Mouse (Mus musculus): ENCODE data around the gene Myo3b. TPM values are rescaled to one million over a fixed set of nuclear protein-coding genes. Genes with fewer than 3 reads are reported as not detected.
A peak's percentile ranks its signal among the peaks of the same experiment; 100 is the strongest.

The Myo3b gene
- polyA plus RNA-seq, 1 experiment from 2014 or later = 0.39 TPM

- Histone ChIP-seq H3K4me3 (ENCODE audit: low read length) (no peak overlapping the region), H3K36me3 (ENCODE audit: control insufficient read depth, insufficient read depth, low read length) (no peaks in the 10 kb centered on the region), H3K4me1 (ENCODE audit: control insufficient read depth, insufficient read depth, low read depth, low read length) (peaks cover 12% of the 10 kb centered on the region), H3K27me3 (replicated peaks; ENCODE audit: control insufficient read depth, insufficient read depth, low read length) (no peaks in the 10 kb centered on the region), H3K9ac (ENCODE audit: low read depth, low read length) (no peak overlapping the region), H3K4me2 (ENCODE audit: low read length) (no peak overlapping the region), H3K27ac (ENCODE audit: low read depth, low read length) (no peak overlapping the region), H3K9me3 (ENCODE audit: control insufficient read depth, low read length) (no peaks in the 10 kb centered on the region)
- 40% methylated on average over 3 of the region's 3 CpGs for WGBS
- ATAC-seq = no peak
These were observed 127.3 kb downstream of the Myo3b start for GRCm38 (mm10) chr2:70166231-70166630.

GRCm38 (mm10) chr2:70167944-70168935 is 129.3 kb downstream of the Myo3b start:
- peak; percentile 88 for ATAC-seq
- 33% methylated on average over 17 of the region's 17 CpGs for WGBS
- Histone ChIP-seq H3K36me3 (ENCODE audit: control insufficient read depth, insufficient read depth, low read length) (no peaks in the 10 kb centered on the region), H3K27ac (ENCODE audit: low read depth, low read length) (peak overlapping the region; percentile 59), H3K9ac (ENCODE audit: low read depth, low read length) (peak overlapping the region; percentile 24; the same call in 1 of the 2 replicates), H3K4me1 (ENCODE audit: control insufficient read depth, insufficient read depth, low read depth, low read length) (peaks cover 12% of the 10 kb centered on the region), H3K4me2 (ENCODE audit: low read length) (peak overlapping the region; percentile 4; the same call in 1 of the 2 replicates), H3K4me3 (ENCODE audit: low read length) (no peak overlapping the region), H3K9me3 (ENCODE audit: control insufficient read depth, low read length) (no peaks in the 10 kb centered on the region), H3K27me3 (replicated peaks; ENCODE audit: control insufficient read depth, insufficient read depth, low read length) (no peaks in the 10 kb centered on the region)

- Histone ChIP-seq H3K27ac (ENCODE audit: low read depth, low read length) (no peak overlapping the region), H3K4me2 (ENCODE audit: low read length) (no peak overlapping the region), H3K27me3 (replicated peaks; ENCODE audit: control insufficient read depth, insufficient read depth, low read length) (no peaks in the 10 kb centered on the region), H3K4me3 (ENCODE audit: low read length) (no peak overlapping the region), H3K36me3 (ENCODE audit: control insufficient read depth, insufficient read depth, low read length) (no peaks in the 10 kb centered on the region), H3K4me1 (ENCODE audit: control insufficient read depth, insufficient read depth, low read depth, low read length) (peaks cover 12% of the 10 kb centered on the region), H3K9ac (ENCODE audit: low read depth, low read length) (no peak overlapping the region), H3K9me3 (ENCODE audit: control insufficient read depth, low read length) (no peaks in the 10 kb centered on the region)
- WGBS = 90% methylated on average over 5 of the region's 5 CpGs
- ATAC-seq = no peak
These were observed 131.5 kb downstream of the Myo3b start for GRCm38 (mm10) chr2:70170469-70170868.

GRCm38 (mm10) chr2:70176823-70177708 is 138.1 kb downstream of the Myo3b start:
- Histone ChIP-seq H3K4me2 (ENCODE audit: low read length) (no peak overlapping the region), H3K27ac (ENCODE audit: low read depth, low read length) (peak overlapping the region; percentile 69), H3K27me3 (replicated peaks; ENCODE audit: control insufficient read depth, insufficient read depth, low read length) (no peaks in the 10 kb centered on the region), H3K9ac (ENCODE audit: low read depth, low read length) (no peak overlapping the region), H3K36me3 (ENCODE audit: control insufficient read depth, insufficient read depth, low read length) (no peaks in the 10 kb centered on the region), H3K9me3 (ENCODE audit: control insufficient read depth, low read length) (no peaks in the 10 kb centered on the region), H3K4me1 (ENCODE audit: control insufficient read depth, insufficient read depth, low read depth, low read length) (peaks cover 12% of the 10 kb centered on the region), H3K4me3 (ENCODE audit: low read length) (no peak overlapping the region)
- peak; percentile 73 for ATAC-seq
- 17% methylated on average over 6 of the region's 6 CpGs for WGBS

- Histone ChIP-seq H3K9me3 (ENCODE audit: control insufficient read depth, low read length) (no peaks in the 10 kb centered on the region), H3K27ac (ENCODE audit: low read depth, low read length) (peak overlapping the region; percentile 69), H3K36me3 (ENCODE audit: control insufficient read depth, insufficient read depth, low read length) (no peaks in the 10 kb centered on the region), H3K4me3 (ENCODE audit: low read length) (no peak overlapping the region), H3K4me1 (ENCODE audit: control insufficient read depth, insufficient read depth, low read depth, low read length) (peaks cover 12% of the 10 kb centered on the region), H3K4me2 (ENCODE audit: low read length) (no peak overlapping the region), H3K27me3 (replicated peaks; ENCODE audit: control insufficient read depth, insufficient read depth, low read length) (no peaks in the 10 kb centered on the region), H3K9ac (ENCODE audit: low read depth, low read length) (no peak overlapping the region)
- 21% methylated on average over 5 of the region's 5 CpGs for WGBS
- ATAC-seq = peak; percentile 76
These were observed 138.7 kb downstream of the Myo3b start for GRCm38 (mm10) chr2:70177709-70178030.

GRCm38 (mm10) chr2:70178241-70178640 is 139.3 kb downstream of the Myo3b start:
- no peaks in the 10 kb centered on the region for H3K9me3 ChIP-seq (ENCODE audit: control insufficient read depth, low read length)
- no peak overlapping the region for H3K9ac ChIP-seq (ENCODE audit: low read depth, low read length)
- no peak overlapping the region for H3K4me2 ChIP-seq (ENCODE audit: low read length)
- no peaks in the 10 kb centered on the region for H3K36me3 ChIP-seq (ENCODE audit: control insufficient read depth, insufficient read depth, low read length)
- ATAC-seq = no peak
- H3K4me3 ChIP-seq (ENCODE audit: low read length) = no peak overlapping the region
- no peak overlapping the region for H3K27ac ChIP-seq (ENCODE audit: low read depth, low read length)
- H3K4me1 ChIP-seq (ENCODE audit: control insufficient read depth, insufficient read depth, low read depth, low read length) = peaks cover 12% of the 10 kb centered on the region
- no peaks in the 10 kb centered on the region for H3K27me3 ChIP-seq (replicated peaks; ENCODE audit: control insufficient read depth, insufficient read depth, low read length)

GRCm38 (mm10) chr2:70182150-70182670 is 143.3 kb downstream of the Myo3b start:
- Histone ChIP-seq H3K4me1 (ENCODE audit: control insufficient read depth, insufficient read depth, low read depth, low read length) (peaks cover 7% of the 10 kb centered on the region), H3K36me3 (ENCODE audit: control insufficient read depth, insufficient read depth, low read length) (no peaks in the 10 kb centered on the region), H3K4me2 (ENCODE audit: low read length) (no peak overlapping the region), H3K9ac (ENCODE audit: low read depth, low read length) (no peak overlapping the region), H3K27ac (ENCODE audit: low read depth, low read length) (no peak overlapping the region), H3K9me3 (ENCODE audit: control insufficient read depth, low read length) (no peaks in the 10 kb centered on the region), H3K4me3 (ENCODE audit: low read length) (no peak overlapping the region), H3K27me3 (replicated peaks; ENCODE audit: control insufficient read depth, insufficient read depth, low read length) (no peaks in the 10 kb centered on the region)
- no peak for ATAC-seq
- 95% methylated on average over 8 of the region's 8 CpGs for WGBS

GRCm38 (mm10) chr2:70187040-70187439 is 148.1 kb downstream of the Myo3b start:
- H3K9me3 ChIP-seq (ENCODE audit: control insufficient read depth, low read length) = no peaks in the 10 kb centered on the region
- H3K4me2 ChIP-seq (ENCODE audit: low read length) = no peak overlapping the region
- no peak overlapping the region for H3K4me3 ChIP-seq (ENCODE audit: low read length)
- no peak for ATAC-seq
- no peaks in the 10 kb centered on the region for H3K27me3 ChIP-seq (replicated peaks; ENCODE audit: control insufficient read depth, insufficient read depth, low read length)
- H3K4me1 ChIP-seq (ENCODE audit: control insufficient read depth, insufficient read depth, low read depth, low read length) = no peaks in the 10 kb centered on the region
- 83% methylated on average over 6 of the region's 6 CpGs for WGBS
- no peak overlapping the region for H3K27ac ChIP-seq (ENCODE audit: low read depth, low read length)
- H3K9ac ChIP-seq (ENCODE audit: low read depth, low read length) = no peak overlapping the region
- no peaks in the 10 kb centered on the region for H3K36me3 ChIP-seq (ENCODE audit: control insufficient read depth, insufficient read depth, low read length)
